Mouse (Mus musculus) heart, adult 2 months (tissue): ENCODE measurements at regions not wholly inside any gene's neighbourhood (a gene's known extent, or its start where the extent isn't known, plus 50 kb on each side); places are given as distances from the start of the nearest gene placed in this dataset.

Experiments
- DNase-seq, 2 experiments: peaks; one replicate each; pipeline ENCODE4 v3.0.0; 2021
- H3K27ac ChIP-seq: fragments of 200-600 bp; 2 replicates; pipeline ENCODE4 v1.8.1; 2022
- H3K27me3 ChIP-seq: fragments of 200-500 bp; 2 replicates; pipeline ENCODE4 v1.6.1; 2012; ENCODE audit warnings: mild to moderate bottlenecking, low read length, inconsistent platforms, mixed read lengths; ENCODE audit not compliant: control insufficient read depth, insufficient read depth
- H3K36me3 ChIP-seq: fragments of 200-500 bp; 2 replicates; pipeline ENCODE4 v1.6.1; 2012; ENCODE audit warnings: low read length, inconsistent platforms; ENCODE audit not compliant: control insufficient read depth, insufficient read depth
- H3K4me1 ChIP-seq: fragments of 200-500 bp; 2 replicates; pipeline ENCODE4 v1.6.1; 2011; ENCODE audit warnings: low read length; ENCODE audit not compliant: control insufficient read depth, insufficient read depth
- H3K4me3 ChIP-seq: fragments of 200-600 bp; 2 replicates; pipeline ENCODE4 v1.8.1; 2022
- H3K79me2 ChIP-seq: fragments of 200-500 bp; replicated peaks from 2 replicates; pipeline ENCODE4 v1.6.1; 2012; ENCODE audit warnings: mild to moderate bottlenecking, inconsistent platforms, low read length, moderate library complexity, mixed read lengths; ENCODE audit not compliant: control insufficient read depth, insufficient read depth
- H3K9ac ChIP-seq: fragments of 200-500 bp; 2 replicates; pipeline ENCODE4 v1.6.1; 2012; ENCODE audit warnings: low read depth, mild to moderate bottlenecking, control low read depth, inconsistent platforms, low read length, mixed read lengths
- CTCF ChIP-seq: fragments of 200-600 bp; IDR thresholded peaks from 2 replicates; pipeline ENCODE4 v1.8.1; 2022; ENCODE audit warnings: antibody characterized with exemption, mild to moderate bottlenecking, moderate library complexity
- EP300 ChIP-seq: fragments of 200-500 bp; IDR thresholded peaks from 2 replicates; pipeline ENCODE4 v1.6.1; 2011; ENCODE audit warnings: low read depth, low read length, control low read depth; ENCODE audit not compliant: insufficient read depth
- POLR2A ChIP-seq: fragments of 200-500 bp; IDR thresholded peaks from 2 replicates; pipeline ENCODE4 v1.6.1; 2011; ENCODE audit warnings: mild to moderate bottlenecking, low read depth, low read length, control low read depth; ENCODE audit not compliant: insufficient read depth
- WGBS: fragments of 180-500 bp; shearing (Covaris S2); methylation state at CpG from one replicate; pipeline ENCODE4 v1.1.7; 2018; 5-methylcytosine and 5-hydroxymethylcytosine counted together
- intact Hi-C: fragments of 180-260 bp; cut with DNase I; formaldehyde crosslinking; loops from one replicate; pipeline ENCODE4 v1.15.1; 2025

DNA sequence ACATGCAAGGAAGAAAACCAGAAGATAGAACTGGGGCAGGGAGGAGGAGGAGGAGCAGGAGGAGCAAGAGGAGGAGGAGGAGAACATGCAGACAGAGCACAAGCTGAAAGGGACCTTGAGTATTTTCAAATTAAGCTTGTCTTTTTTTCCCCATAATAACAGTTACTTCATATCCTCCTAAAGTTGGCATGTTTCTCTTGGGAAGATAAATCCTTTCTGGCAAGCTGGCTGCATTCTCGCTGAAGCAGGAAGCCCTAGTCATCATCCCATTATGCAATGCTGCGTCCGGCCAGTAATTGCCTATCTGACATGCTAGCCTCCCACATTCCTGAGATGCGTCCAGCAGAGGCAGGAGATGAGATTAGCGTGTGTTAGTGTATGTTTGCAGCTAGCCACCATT is 112.3 kb downstream of the Trib2 start:
- TF ChIP-seq POLR2A (peak; percentile 61; the same call in 1 of the 2 replicates), CTCF (no peak), EP300 (peak; percentile 100)
- WGBS, result 4% methylated on average over 5 of the region's 5 CpGs
- no peaks in the 10 kb centered on the region for H3K27me3 ChIP-seq
- DNase-seq, result peak; percentile 73 to 87
- H3K9ac ChIP-seq, result no peak overlapping the region
- peaks cover 12% of the 10 kb centered on the region for H3K4me1 ChIP-seq
- H3K27ac ChIP-seq, result peak overlapping the region; percentile 65
- intact Hi-C loops, result loop anchor here (1.0 to 10.0 kb wide), 4 partner anchors 14 to 160 kb away; no protein-coding TSS in a partner anchor
- no peaks in the 10 kb centered on the region for H3K79me2 ChIP-seq
- H3K4me3 ChIP-seq, result no peak overlapping the region; the same call in 1 of the 2 replicates
- peaks cover 16% of the 10 kb centered on the region for H3K36me3 ChIP-seq

GRCm38 (mm10) chr12:15702137-15702536 is 114.6 kb downstream of the Trib2 start:
- H3K79me2 ChIP-seq, result no peaks in the 10 kb centered on the region
- 93% methylated on average over 1 of the region's 1 CpGs for WGBS
- no peak overlapping the region for H3K9ac ChIP-seq
- intact Hi-C loops, result loop anchor here (5.0 to 10.0 kb wide), 2 partner anchors 45 to 157 kb away; no protein-coding TSS in a partner anchor
- peaks cover 20% of the 10 kb centered on the region for H3K4me1 ChIP-seq
- DNase-seq, result no peak
- H3K27ac ChIP-seq, result no peak overlapping the region; the same call in 1 of the 2 replicates
- H3K4me3 ChIP-seq, result no peak overlapping the region
- no peaks in the 10 kb centered on the region for H3K27me3 ChIP-seq
- H3K36me3 ChIP-seq, result peaks cover 18% of the 10 kb centered on the region
- TF ChIP-seq POLR2A (no peak), CTCF (no peak), EP300 (no peak)

DNA sequence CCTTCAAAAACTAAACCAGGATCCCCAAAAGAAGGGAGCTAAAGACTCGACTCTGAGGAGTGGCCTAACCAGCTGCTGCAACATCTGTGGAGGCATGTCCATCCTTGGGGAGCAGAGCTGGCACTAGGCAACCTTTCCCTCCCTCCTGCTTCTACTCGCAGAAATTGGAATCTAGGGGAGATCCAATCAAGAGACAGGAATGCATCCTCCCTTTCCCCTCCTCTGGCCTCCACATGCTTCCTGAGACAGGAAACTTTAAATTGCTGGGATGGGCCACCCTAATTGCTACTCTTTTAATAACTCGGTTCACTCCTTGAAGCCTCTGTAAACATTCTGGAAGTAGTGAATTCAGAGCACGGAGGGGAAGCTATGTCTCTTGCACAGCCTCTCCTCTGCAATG is 117.9 kb downstream of the Trib2 start:
- intact Hi-C loops, result loop anchor here (1.0 to 5.0 kb wide), 6 partner anchors 19 to 116 kb away; no protein-coding TSS in a partner anchor
- 21% methylated on average over 4 of the region's 4 CpGs for whole genome bisulfite sequencing
- DNase-seq, result peak; percentile 43 to 49
- H3K4me3 ChIP-seq, result no peak overlapping the region
- H3K79me2 ChIP-seq, result no peaks in the 10 kb centered on the region
- peak overlapping the region; percentile 79 for H3K27ac ChIP-seq
- no peak overlapping the region for H3K9ac ChIP-seq
- H3K27me3 ChIP-seq, result no peaks in the 10 kb centered on the region
- TF ChIP-seq POLR2A (no peak), CTCF (no peak), EP300 (no peak)
- peaks cover 13% of the 10 kb centered on the region for H3K36me3 ChIP-seq
- H3K4me1 ChIP-seq, result peaks cover 11% of the 10 kb centered on the region

- Histone ChIP-seq H3K9ac (peak overlapping the region; percentile 17; the same call in 1 of the 2 replicates), H3K27ac (peak overlapping the region; percentile 79), H3K4me3 (no peak overlapping the region), H3K36me3 (peaks cover 13% of the 10 kb centered on the region), H3K27me3 (no peaks in the 10 kb centered on the region), H3K79me2 (no peaks in the 10 kb centered on the region), H3K4me1 (peaks cover 11% of the 10 kb centered on the region)
- DNase-seq, result peak; percentile 45 to 60
- WGBS, result 39% methylated on average over 6 of the region's 6 CpGs
- intact Hi-C loops, result loop anchor here (1.0 to 5.0 kb wide), 6 partner anchors 20 to 117 kb away; no protein-coding TSS in a partner anchor
- TF ChIP-seq EP300 (peak; percentile 65; the same call in 1 of the 2 replicates), POLR2A (peak; percentile 35; the same call in 1 of the 2 replicates), CTCF (no peak)
These were observed 118.5 kb downstream of the Trib2 start for GRCm38 (mm10) chr12:15698042-15698771.

- intact Hi-C loops, result no loop called here
- no peak for DNase-seq
These were observed 128.4 kb downstream of the Trib2 start for GRCm38 (mm10) chr12:15688342-15688741.

DNA sequence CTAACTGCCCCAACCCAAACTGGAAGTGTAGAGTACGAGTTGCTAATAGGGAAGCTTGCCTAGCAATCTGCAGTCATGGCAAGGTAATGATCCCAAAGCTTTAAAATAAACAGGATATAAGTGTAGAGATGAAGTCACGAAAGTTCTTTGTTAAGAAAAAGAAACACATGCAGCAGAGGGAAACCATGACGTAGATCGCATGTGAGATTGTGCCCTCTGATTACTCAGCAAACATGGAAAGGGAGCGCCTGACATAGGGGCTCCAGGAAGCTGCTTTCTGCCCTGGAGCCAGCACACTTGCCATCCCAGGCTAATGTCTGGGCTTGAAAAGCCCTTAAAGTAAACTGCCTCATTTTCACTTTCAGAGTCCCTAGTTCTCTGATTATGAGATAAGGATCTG is 132.4 kb downstream of the Trib2 start:
- Histone ChIP-seq H3K27ac (no peak overlapping the region), H3K27me3 (no peaks in the 10 kb centered on the region), H3K36me3 (no peaks in the 10 kb centered on the region), H3K79me2 (no peaks in the 10 kb centered on the region), H3K9ac (no peak overlapping the region), H3K4me3 (no peak overlapping the region), H3K4me1 (no peaks in the 10 kb centered on the region)
- 61% methylated on average over 5 of the region's 5 CpGs for WGBS
- intact Hi-C loops, result no loop called here
- DNase-seq, result no peak
- TF ChIP-seq POLR2A, result no peak
- TF ChIP-seq EP300, result no peak
- TF ChIP-seq CTCF, result no peak

More at GRCm38 (mm10) chr12:15688342-15688741, 128.4 kb downstream of the Trib2 start:
- H3K27me3 ChIP-seq, result no peaks in the 10 kb centered on the region
- no peak overlapping the region for H3K4me3 ChIP-seq
- WGBS, result 78% methylated on average over 2 of the region's 2 CpGs
- TF ChIP-seq EP300, result no peak
- no peak for TF ChIP-seq POLR2A
- no peak for TF ChIP-seq CTCF
- no peaks in the 10 kb centered on the region for H3K4me1 ChIP-seq
- no peak overlapping the region for H3K27ac ChIP-seq
- no peaks in the 10 kb centered on the region for H3K79me2 ChIP-seq
- no peak overlapping the region for H3K9ac ChIP-seq
- no peaks in the 10 kb centered on the region for H3K36me3 ChIP-seq
